Mouse (Mus musculus) heart, adult 9 months (tissue): ENCODE data around the gene Kdm5c.
"Not testable (repeated sequence)": the region's sequence is repeated elsewhere in the genome, so short reads cannot be mapped to it uniquely, and the experiment has no call there.

Experiments used
- DNase-seq, 2 experiments: peaks; one replicate each; pipeline ENCODE4 v3.0.0; 2022; ENCODE audit warnings: low spot score in 2 of 2

Kdm5c gene

DNA sequence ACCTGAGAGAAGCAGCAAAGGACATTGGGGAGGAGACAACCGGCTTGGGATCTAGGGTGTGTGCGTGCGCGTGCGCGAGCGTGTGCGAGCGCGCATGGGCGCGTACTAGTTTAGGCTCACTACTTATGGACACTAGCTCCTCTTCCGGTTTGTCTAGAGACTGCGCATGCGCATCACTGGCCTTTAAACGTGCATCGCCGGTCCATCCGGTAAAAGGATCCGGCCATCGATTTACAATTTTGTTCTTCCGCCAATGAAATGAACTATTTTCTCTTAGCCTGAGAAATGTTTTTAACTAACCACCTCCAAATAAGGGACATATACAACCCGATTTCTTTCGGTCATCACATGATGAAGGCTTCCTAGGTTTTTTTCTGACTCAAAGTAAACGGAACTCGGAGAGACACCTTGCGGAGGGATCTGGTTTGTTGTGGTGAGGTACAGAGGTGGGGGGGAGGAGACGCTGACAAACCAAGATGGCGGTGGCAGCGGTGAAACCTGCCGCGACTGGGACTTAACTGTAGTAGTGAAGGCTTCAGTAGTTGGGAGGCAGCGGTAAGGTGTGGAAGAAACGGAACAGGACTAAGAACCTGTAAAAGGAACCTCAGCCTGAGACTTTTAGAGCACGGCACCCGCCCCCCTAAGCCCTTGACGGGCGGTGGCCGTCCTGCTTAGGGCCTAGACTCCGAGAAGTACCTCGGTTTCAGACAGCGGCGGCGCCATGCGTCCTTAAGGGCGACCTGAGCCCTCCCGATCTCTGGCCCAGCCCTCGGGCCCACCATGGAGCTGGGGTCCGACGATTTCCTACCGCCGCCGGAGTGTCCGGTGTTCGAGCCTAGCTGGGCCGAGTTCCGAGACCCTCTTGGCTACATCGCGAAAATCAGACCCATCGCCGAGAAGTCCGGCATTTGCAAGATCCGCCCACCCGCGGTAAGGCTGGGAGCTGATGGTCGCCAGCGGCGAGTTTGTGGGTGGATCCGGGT, at the start of gene Kdm5c:
Gene Kdm5c (plus strand): TSS at position 240 of the 983 bp plus-strand sequence.
- DNase-seq, result peak; percentile 96 to 99

DNA sequence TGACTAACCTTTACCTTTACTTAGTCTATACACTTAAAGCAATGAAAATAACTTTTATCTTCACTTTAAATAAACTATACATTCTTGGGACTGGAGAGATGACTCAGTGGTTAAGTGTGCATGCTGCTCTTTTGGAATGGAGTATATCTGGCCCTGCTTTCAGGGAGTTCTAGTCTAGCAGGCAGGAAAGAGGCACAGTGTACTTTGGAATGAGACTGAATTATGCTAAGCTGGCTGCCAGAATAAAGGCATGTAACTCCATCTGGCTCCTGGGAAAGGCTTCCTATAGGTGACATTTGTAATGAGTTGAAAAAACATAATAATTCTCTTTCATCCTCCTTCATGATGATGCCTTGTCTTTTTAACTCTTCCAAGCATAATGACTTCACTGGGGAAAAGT, 45.7 kb upstream of the Kdm5c start:
- no peak for DNase-seq

DNA sequence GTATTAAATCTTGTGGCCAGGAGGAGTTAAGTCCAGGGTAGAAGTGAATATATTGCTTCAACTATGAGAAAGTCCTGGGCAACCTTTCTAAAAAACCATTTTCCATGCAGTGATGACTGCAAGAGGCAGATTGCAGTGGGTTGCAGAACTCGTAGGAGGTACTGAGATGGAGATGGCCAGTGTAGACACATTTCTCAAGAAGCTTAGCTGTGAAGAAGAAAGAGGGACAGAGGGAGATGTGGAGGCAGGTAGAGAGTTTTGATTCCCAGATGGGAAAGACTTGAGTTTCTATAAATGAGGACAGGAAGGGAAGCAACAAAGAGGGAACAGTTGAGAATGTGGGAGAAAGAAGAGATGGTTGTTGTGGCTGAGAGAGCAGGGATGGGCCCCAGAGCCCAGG, 41.6 kb upstream of the Kdm5c start:
- DNase-seq, result no peak

DNA sequence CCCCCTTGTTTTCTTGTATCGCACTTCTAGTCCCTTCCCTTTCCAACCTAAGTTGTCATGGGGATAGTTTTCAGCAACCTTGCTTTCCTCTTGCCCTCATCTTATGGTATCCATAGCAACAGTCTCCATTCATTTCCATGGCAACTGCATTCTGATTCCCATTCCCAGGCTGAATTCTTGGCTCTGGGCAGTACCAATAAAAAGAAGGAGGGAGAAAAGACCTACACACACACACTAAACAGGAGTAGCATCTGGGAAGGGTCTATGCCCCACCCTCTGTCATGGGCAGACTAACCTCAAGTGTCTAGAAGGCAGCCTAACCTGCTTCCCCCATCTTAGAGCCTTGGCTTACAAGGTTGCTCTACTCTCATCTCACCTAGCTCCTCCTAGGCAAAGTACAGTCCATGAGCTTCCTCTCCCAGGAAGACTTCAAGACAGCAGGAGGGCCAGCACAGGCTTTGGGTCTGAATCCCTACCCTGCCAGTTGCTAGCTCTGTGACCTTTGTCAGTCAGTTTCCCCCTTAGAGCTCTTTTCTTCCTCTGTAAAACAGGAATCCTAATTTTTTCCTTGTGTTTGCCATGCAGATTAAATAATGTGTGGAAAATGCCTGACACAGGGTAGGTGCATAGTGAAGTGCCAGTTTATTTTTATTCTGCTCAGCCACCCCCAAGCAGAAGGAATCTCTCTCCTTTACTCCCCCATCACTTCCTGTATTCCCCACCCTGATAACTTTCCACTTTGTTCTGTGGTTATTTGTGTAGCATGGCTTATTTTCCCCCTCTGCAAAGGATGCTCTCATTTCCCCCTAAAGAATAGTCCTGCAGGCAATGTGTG, 34.8 kb upstream of the Kdm5c start:
- DNase-seq, result no peak

DNA sequence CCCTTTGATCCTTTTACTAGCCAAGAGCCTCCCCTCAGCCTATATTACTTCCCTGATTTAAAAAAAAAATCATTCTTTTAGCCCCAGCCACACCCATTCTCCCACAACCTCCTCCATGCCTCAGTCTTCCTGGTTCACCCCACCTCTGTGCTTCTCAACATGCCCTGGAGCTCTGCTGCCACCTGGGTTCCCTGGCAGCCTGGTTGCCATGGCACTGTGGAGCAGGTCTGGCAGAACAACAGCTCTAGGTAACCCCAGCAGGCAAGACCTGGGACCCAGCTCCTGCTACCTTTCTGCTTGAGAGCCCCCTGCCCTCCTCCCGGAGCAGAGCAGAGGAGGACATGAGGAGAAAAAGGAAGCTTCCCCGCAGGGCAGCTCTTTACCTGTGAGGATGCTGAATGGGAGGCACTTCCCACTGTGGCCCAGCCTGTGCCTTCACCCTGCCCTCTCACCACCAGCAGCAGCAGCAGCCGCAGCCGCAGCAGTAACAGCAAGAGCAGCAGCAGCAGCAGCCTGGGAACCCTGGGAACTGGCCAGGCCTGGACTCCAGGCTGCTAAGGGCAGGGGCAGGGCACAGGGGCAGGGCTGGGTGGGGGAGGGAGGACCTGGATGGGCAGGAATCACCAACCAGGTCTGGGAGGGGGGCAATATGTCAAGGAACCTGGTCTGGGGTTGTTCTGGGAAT, 30.9 kb upstream of the Kdm5c start:
- DNase-seq, result no peak

DNA sequence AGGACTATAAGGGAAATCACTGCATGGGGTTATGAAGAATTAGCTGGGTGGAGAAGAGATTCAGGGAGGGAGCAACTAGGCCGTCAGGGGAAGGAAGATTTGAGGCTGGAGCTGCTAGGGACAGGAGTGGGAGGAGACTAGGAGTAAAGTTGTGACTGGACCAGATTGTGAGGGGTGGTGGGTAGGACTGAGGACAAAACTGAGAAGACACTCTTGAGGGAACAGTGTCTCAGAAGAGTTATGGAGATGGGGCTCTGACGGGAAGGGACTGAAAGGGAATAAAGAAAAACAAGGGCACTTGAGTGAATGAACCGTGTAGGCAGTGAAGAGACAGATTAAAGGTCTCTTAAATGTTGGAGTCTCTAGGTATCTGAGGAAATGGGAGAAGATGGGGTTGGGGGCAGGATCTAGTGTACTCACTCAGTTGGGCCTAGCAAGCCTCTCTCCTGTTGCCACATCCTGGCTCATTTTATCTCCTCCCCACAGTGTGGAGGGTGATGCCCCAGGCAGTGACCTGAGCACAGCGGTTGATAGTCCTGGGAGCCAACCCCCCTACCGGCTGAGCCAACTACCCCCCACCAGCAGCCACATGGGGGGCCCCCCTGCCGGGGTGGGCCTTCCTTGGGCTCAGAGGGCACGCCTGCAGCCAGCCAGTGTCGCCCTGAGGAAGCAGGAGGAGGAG, 30.3 kb upstream of the Kdm5c start:
- no peak for DNase-seq

DNA sequence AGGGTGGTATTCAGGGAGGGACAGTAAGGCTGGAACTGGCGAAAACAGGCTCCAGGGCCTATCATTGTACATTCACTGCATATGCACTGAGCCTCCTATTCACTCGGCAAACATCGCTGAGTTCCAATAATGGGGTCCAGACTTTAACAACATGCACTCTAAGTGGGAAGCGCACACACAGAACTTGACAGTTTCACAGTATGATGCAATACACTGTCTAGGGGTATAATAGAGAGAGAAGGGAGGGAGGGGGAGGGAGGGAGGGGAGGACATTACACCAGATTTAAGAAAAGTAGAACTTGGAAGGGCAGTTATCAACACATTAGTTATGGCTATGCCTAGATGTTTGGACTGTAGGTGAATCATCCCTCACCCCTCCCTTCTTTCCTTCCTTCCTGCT, 29.6 kb upstream of the Kdm5c start:
- DNase-seq, result no peak

DNA sequence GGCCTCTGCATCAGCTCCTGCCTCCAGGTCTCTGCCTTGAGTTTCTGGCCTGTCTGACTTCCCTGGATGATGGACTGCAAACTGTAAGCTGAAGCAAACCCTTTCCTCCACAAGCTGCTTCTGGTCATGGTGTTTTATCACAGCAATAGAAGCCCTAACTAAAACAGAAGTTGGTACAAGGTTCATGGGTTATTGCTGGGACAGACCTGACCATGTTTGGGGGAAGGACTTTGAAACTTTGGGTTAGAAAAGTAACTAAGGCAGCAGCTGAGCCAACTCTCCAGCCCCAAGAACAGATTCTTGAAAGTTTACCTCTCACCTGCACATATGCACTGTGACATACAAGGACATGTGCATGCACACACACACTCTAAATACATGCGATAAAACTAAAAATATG, 27.3 kb upstream of the Kdm5c start:
- no peak for DNase-seq

DNA sequence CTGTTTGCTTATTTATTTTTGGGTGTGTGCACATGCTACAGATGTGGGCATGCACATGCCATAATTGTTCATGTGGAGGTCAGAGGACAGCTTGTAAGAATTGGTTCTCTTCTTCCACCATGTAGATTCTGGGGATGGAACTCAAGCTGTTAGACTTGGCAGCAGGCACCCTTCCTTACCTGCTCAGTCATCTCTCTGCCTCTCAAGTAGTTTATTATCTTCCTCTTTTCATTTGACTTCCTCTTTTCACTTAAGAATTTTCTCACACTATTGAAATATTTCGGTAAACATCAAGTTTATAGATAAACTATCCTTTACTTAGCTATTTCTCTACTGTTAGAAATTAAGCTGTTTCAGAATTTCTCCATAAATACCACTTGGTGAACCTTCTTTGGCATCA, 18.1 kb upstream of the Kdm5c start:
- no peak for DNase-seq

DNA sequence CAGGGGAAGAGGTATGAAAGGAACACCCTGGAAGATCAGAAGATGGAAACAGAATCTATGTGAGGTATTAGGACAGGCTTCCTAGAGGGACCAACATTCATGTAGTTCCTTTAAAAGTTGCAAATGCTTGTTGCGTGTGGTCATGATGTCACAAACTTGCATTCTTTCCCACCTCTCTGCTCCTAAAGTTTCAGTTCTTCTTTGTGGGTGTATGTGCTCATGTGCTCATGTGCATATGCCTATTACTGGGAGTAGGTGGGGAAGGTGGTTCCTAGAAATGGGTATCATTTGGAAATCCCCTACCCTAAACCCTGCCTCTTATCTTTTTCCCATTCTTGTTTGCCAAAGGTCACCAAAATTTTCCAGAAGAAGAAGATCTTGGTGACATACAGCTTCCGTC, 14.3 kb upstream of the Kdm5c start:
- no peak for DNase-seq

DNA sequence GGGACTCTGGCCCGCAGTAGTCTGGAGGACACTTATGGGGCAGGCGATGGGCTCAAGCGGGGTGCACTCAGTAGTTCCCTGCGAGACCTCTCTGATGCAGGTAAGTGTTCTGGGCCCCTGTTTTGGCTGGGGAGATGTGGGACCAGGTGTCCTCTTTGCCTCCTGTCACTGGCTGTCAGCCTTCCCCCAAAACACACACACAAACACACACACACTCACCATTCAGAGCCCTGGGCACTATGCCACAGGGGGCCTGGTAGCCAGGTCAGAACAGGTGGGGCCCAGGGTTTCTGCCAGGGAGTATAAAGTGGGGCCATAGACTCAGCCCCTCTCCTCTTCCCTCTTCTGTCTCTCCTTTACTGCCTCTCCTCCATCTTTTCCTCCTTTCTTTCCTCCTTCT, 11.1 kb upstream of the Kdm5c start:
- no peak for DNase-seq

DNA sequence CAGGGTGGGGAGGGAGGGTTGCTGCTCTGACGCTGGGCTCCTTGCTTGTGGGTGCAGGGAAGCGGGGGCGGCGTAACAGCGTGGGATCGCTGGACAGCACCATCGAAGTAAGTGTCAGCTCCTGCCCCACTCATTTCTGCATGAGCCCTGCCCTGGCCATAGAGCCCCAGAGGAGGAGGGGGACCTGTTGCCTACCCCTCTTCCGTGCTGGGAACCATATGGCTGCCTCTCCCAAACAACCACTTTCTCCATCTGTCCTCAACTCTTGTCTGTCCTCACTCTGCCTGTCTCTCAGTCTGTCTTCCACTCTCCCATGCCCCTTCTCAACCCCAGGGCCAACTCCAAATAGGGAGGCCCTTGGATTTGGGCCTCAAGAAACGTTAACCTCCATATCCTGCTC, 10.6 kb upstream of the Kdm5c start:
- no peak for DNase-seq

DNA sequence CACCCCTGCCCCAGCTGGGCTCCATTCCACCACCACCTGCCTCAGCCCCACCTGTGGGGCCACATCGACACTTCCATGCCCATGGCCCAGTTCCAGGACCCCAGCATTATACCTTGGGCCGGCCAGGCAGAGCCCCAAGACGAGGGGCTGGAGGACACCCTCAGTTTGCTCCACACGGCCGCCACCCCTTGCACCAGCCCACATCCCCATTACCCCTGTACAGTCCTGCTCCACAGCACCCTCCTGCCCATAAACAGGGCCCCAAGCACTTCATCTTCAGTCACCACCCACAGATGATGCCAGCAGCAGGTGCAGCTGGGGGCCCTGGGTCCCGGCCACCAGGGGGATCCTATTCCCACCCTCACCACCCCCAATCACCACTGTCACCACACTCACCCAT, 9.5 kb upstream of the Kdm5c start:
- no peak for DNase-seq

DNA sequence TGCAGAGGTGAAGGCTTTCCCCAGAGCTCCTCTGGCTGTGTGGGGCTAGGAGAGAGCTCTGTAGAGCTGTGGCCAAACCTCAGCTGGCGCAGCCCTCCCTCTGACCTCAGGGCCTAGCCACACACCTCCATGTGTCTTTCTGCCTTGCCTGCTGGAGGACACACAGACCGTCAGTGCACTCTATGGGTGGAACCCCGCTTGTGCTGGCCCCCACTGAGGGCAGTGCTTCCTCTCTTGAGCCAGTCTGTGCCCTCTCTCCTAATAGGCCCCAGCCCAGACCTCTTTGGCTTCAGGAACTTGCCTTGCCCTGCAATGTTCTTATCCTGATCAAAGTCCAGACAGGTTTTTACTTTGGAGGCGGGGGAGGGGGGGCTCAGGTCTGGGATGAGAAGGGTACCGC, 8.5 kb upstream of the Kdm5c start:
- DNase-seq, result no peak

DNA sequence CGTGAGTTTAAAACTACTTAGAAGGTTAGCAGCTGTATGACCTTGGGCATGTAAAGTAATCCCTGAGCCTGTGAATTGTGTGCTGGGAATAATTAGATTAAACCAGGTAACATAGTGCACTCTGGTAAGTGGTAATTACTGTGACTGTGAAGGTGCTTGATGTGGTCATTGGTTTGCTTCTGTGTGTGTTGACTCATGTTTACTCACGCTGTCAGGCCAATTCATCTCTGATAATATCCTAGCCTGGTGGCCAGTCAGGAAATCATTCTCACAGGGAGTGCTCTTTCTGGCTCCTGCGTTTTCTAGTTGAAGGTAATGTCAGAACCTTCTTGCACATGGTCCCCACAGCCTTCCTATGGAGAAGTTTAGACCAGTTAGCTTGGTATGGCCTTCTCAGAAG, 1.3 kb downstream of the Kdm5c start:
- DNase-seq, result no peak

DNA sequence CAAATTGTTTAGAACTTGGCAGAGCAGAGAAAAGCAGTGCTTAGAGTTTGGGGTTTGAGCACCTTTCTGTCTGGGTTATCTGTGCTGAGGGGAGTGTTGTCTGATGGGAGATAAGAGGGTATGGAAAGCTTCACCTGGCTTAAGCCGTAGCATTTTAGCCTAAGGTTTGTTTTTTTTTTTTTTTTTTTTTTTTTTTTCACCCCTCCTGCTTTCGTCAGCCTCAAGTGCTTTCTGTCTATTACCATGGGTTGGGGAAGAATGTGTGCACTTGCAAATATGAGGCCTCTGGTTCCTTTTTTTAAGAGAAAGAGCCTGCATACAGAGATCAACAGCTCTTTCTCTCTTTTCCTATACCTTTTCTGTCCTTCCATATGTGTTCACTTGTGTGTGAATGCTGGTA, 2.9 kb downstream of the Kdm5c start:
- no peak for DNase-seq

DNA sequence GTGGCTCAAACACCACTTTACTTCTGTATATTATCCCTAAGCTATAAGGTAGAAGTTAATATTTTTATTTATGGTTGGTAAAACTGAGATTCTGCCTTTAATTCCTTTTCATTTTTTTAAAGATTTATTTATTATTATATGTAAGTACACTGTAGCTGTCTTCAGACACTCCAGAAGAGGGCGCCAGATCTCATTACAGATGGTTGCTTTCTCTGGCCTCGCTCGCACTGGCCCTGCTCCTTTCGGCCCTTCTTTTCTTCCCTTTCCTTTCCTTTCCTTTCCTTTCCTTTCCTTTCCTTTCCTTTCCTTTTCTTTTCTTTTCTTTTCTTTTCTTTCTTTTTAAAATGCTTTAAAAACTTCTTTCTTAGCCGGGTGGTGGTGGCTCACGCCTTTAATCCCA, 10.3 kb downstream of the Kdm5c start:
- not testable (repeated sequence) for DNase-seq

DNA sequence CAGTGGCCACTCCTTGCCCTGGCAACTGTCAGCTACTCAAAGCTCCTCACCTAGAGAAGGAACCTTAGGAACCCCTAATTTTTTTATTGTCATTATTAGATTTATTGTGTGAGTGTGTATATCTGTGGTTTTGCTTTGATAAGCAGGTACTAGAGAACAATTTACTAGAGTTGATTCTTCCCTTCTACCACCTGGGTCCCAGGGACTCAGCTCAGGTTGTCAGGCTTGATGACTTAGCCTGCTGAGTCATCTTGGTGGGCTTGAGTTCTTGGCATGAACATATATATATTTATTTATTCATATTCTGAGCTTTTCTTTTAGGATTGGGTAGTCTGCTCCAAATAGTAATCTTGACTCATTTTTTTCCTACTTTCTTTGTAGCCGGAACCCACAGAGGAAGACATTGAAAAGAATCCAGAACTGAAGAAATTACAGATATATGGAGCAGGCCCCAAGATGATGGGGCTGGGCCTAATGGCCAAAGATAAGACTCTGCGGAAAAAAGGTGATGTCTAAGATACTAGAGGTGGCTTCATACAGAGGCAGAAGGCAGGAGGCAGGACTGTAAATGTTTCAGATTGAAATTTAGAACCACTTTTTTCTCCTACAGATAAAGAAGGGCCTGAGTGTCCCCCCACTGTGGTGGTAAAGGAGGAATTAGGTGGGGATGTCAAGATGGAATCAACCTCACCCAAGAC, 11.8 kb downstream of the Kdm5c start:
- no peak for DNase-seq

DNA sequence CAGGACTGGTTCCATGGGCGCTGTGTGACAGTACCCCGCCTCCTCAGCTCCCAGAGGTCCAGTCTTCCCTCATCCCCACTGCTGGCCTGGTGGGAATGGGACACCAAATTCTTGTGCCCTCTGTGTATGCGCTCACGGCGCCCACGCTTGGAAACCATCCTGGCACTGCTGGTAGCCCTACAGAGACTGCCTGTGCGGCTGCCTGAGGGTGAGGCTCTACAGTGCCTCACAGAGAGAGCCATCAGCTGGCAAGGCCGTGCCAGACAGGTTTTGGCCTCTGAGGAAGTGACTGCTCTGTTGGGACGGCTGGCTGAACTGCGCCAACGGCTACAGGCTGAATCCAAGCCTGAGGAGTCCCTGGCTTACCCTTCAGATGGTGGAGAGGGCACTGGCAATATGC, 38.4 kb downstream of the Kdm5c start:
- peak in 1 of 2 experiments; percentile 1 for DNase-seq

DNA sequence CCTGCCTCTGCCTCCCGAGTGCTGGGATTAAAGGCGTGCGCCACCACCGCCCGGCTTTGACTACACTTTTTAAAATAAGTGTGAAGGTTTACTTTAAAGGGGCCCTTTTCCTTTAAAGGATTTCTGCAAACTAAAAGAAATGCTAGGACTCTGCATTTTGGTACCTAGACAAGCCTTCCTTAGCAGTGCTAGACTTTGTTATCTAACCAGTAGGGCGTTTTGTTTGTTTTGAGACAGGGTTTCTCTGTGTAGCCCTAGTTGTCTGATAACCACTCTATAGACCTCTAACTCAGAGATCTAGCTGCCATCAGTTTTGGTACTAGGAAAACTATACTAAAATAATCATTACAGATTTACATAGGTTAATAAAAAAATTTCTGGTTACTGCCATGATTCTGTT, 46.6 kb downstream of the Kdm5c start:
- DNase-seq, result no peak

DNA sequence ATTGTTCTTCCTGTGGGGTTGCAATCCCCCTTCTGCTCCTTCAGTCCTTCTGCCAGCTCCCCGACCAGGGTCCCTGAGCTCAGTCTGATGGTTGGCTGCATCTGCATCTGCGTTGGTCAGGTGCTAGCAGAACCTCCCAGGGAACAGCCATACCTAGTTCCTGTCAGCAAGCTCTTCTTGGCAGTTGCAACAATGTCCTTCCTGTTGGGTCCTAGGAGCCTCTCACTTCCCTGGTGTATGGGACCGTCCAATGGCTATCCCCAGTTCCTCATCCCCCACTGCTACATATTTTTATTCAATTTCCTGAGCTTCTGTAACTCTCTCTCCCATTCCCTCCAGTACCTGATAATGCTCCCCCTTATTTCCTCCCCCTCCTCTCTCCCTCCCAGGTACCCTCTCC, 51.9 kb downstream of the Kdm5c start:
- no peak for DNase-seq
